Mouse (Mus musculus) lung, postnatal 0 days (tissue): ENCODE data around the gene Arhgef10l.

Experiments
- CTCF ChIP-seq: IDR thresholded peaks from 2 replicates; pipeline ENCODE4 v1.5.1; 2016; ENCODE audit warnings: antibody characterized with exemption, mild to moderate bottlenecking
- EP300 ChIP-seq: IDR thresholded peaks from 2 replicates; pipeline ENCODE4 v1.6.1; 2016; ENCODE audit warnings: antibody characterized with exemption, mild to moderate bottlenecking, control low read depth

DNA sequence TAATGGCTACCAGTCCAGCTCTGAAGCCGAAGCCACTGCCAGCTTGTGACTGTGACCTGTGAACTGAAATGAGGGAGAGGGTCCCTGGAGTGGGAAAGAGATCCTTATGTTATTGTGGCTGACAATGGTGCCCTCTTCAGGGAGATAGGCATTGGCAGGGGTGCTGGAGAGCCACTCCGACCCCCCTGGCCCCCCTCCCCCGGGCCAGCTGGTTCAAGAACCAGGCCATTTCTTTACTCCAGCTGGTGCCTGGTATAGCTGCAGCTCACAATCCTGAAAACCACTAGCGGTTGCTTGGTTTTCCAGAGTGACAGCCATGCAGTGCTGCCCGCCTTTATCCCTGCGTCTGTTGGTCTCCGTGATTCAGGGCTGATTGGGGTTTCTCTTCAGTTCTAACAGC lies 43.3 kb upstream of the Arhgef10l start:
- no peak for TF ChIP-seq CTCF
- TF ChIP-seq EP300 = no peak
